Mouse (Mus musculus): ENCODE data around the gene Slc12a7. TPM values are rescaled to one million over a fixed set of nuclear protein-coding genes. Genes with fewer than 3 reads are reported as not detected.

Gene Slc12a7
- polyA plus RNA-seq, 1 experiment from 2014 or later = 19.7 TPM

DNA sequence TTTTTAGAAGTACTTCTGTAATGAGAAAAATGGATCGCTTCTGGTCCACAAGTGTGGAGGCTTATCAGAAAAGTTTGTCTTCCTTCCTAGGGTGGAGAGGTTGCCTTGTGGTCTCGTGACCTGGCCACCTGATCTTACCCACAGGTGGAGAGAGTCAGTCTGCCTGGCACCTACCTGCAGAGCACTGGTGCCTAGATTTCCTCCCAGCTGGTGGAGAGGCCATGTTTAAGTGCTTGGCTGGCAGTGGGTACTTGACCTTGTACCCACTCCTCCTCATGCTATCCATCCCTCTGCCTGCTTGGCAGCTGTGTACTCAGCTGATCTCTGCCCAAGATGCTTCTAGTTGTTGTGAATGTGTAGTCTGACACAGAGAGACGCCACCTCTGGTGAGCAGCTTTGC is 44.7 kb downstream of the Slc12a7 start:
- H3K4me2 ChIP-seq = no peak overlapping the region
- H3K4me1 ChIP-seq (ENCODE audit: insufficient read depth) = no peaks in the 10 kb centered on the region
- 75% methylated on average over 3 of the region's 3 CpGs for WGBS
- H3K4me3 ChIP-seq (ENCODE audit: low read depth, low read length) = no peak overlapping the region
- no peak overlapping the region for H3K27ac ChIP-seq (ENCODE audit: low read depth)
- H3K9ac ChIP-seq = no peak overlapping the region
- no peak for TF ChIP-seq CTCF (IDR thresholded peaks at IDR 0.05; ENCODE audit: low read depth)
- no peaks in the 10 kb centered on the region for H3K27me3 ChIP-seq (ENCODE audit: insufficient read depth, low read length)
- no peak for DNase-seq
- no peaks in the 10 kb centered on the region for H3K36me3 ChIP-seq (ENCODE audit: insufficient read depth)
- no peak for ATAC-seq (ENCODE audit: insufficient read depth)
- H3K9me3 ChIP-seq (ENCODE audit: low read depth, low read length) = no peaks in the 10 kb centered on the region

- no peak for DNase-seq
- peaks cover 20% of the 10 kb centered on the region; the same call in 1 of the 2 replicates for H3K36me3 ChIP-seq (ENCODE audit: insufficient read depth)
- no peak overlapping the region for H3K27ac ChIP-seq (ENCODE audit: low read depth)
- no peak overlapping the region for H3K9ac ChIP-seq
- TF ChIP-seq CTCF (IDR thresholded peaks at IDR 0.05; ENCODE audit: low read depth) = no peak
- H3K4me2 ChIP-seq = no peak overlapping the region
- WGBS = 69% methylated on average over 5 of the region's 5 CpGs
- H3K4me1 ChIP-seq (ENCODE audit: insufficient read depth) = no peaks in the 10 kb centered on the region
- no peak for ATAC-seq (ENCODE audit: insufficient read depth)
- no peak overlapping the region for H3K4me3 ChIP-seq (ENCODE audit: low read depth, low read length)
- no peaks in the 10 kb centered on the region for H3K27me3 ChIP-seq (ENCODE audit: insufficient read depth, low read length)
- no peaks in the 10 kb centered on the region for H3K9me3 ChIP-seq (ENCODE audit: low read depth, low read length)
Measured at GRCm38 (mm10) chr13:73782486-73782885, 49.6 kb downstream of the Slc12a7 start.

GRCm38 (mm10) chr13:73792176-73792575 is 59.3 kb downstream of the Slc12a7 start:
- no peaks in the 10 kb centered on the region for H3K27me3 ChIP-seq (ENCODE audit: insufficient read depth, low read length)
- no peak overlapping the region for H3K9ac ChIP-seq
- peaks cover 59% of the 10 kb centered on the region for H3K36me3 ChIP-seq (ENCODE audit: insufficient read depth)
- H3K9me3 ChIP-seq (ENCODE audit: low read depth, low read length) = no peaks in the 10 kb centered on the region
- TF ChIP-seq CTCF (IDR thresholded peaks at IDR 0.05; ENCODE audit: low read depth) = no peak
- H3K4me2 ChIP-seq = no peak overlapping the region
- ATAC-seq (ENCODE audit: insufficient read depth) = no peak
- H3K4me1 ChIP-seq (ENCODE audit: insufficient read depth) = no peaks in the 10 kb centered on the region
- no peak overlapping the region for H3K27ac ChIP-seq (ENCODE audit: low read depth)
- WGBS = 93% methylated on average over 4 of the region's 4 CpGs
- DNase-seq = no peak
- no peak overlapping the region for H3K4me3 ChIP-seq (ENCODE audit: low read depth, low read length)

GRCm38 (mm10) chr13:73793171-73793570 is 60.3 kb downstream of the Slc12a7 start:
- DNase-seq (no peak), ATAC-seq (ENCODE audit: insufficient read depth) (no peak)
- Histone ChIP-seq H3K36me3 (ENCODE audit: insufficient read depth) (peaks cover 63% of the 10 kb centered on the region), H3K4me2 (no peak overlapping the region), H3K4me3 (ENCODE audit: low read depth, low read length) (no peak overlapping the region), H3K4me1 (ENCODE audit: insufficient read depth) (no peaks in the 10 kb centered on the region), H3K27me3 (ENCODE audit: insufficient read depth, low read length) (no peaks in the 10 kb centered on the region), H3K9ac (no peak overlapping the region), H3K27ac (ENCODE audit: low read depth) (no peak overlapping the region), H3K9me3 (ENCODE audit: low read depth, low read length) (no peaks in the 10 kb centered on the region)
- 77% methylated on average over 5 of the region's 5 CpGs for WGBS
- TF ChIP-seq CTCF (IDR thresholded peaks at IDR 0.05; ENCODE audit: low read depth) = no peak

DNA sequence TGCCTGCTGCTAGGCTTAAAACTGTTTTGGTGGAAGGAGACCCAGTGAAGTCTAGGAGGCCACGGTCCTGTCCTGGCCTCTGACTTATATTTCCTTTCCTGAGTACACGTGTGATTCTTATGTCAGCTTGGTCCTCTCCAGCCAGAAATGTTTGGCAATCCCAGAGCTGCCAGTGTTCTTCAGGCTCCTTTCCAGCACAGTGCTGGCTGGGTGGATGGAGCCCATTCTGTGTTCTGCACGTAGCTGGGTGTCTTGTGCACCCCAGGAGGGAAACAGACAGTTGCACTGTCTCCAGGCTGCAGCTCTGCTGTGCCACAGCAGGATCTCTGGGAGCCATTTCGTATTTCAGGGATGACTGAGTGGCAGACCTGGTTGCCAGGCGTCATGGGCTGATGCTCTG is 66.2 kb downstream of the Slc12a7 start:
- H3K4me3 ChIP-seq (ENCODE audit: low read depth, low read length) = no peak overlapping the region
- no peaks in the 10 kb centered on the region for H3K27me3 ChIP-seq (ENCODE audit: insufficient read depth, low read length)
- no peaks in the 10 kb centered on the region for H3K9me3 ChIP-seq (ENCODE audit: low read depth, low read length)
- H3K4me2 ChIP-seq = no peak overlapping the region
- no peak for ATAC-seq (ENCODE audit: insufficient read depth)
- peaks cover 75% of the 10 kb centered on the region for H3K36me3 ChIP-seq (ENCODE audit: insufficient read depth)
- H3K27ac ChIP-seq (ENCODE audit: low read depth) = no peak overlapping the region
- no peak for DNase-seq
- H3K9ac ChIP-seq = no peak overlapping the region
- TF ChIP-seq CTCF (IDR thresholded peaks at IDR 0.05; ENCODE audit: low read depth) = no peak
- 84% methylated on average over 5 of the region's 5 CpGs for WGBS
- H3K4me1 ChIP-seq (ENCODE audit: insufficient read depth) = no peaks in the 10 kb centered on the region

- H3K4me1 ChIP-seq (ENCODE audit: insufficient read depth) = no peaks in the 10 kb centered on the region
- peak; percentile 77 for ATAC-seq (ENCODE audit: insufficient read depth)
- 72% methylated on average over 8 of the region's 8 CpGs for WGBS
- no peaks in the 10 kb centered on the region for H3K27me3 ChIP-seq (ENCODE audit: insufficient read depth, low read length)
- no peaks in the 10 kb centered on the region for H3K9me3 ChIP-seq (ENCODE audit: low read depth, low read length)
- H3K9ac ChIP-seq = no peak overlapping the region
- no peak overlapping the region for H3K4me3 ChIP-seq (ENCODE audit: low read depth, low read length)
- peak; percentile 46 for DNase-seq
- no peak overlapping the region for H3K4me2 ChIP-seq
- no peak for TF ChIP-seq CTCF (IDR thresholded peaks at IDR 0.05; ENCODE audit: low read depth)
- H3K27ac ChIP-seq (ENCODE audit: low read depth) = peak overlapping the region; percentile 30; the same call in 1 of the 2 replicates
- H3K36me3 ChIP-seq (ENCODE audit: insufficient read depth) = peaks cover 57% of the 10 kb centered on the region
Measured at GRCm38 (mm10) chr13:73803450-73804178, 70.7 kb downstream of the Slc12a7 start.

- Histone ChIP-seq H3K9ac (no peak overlapping the region), H3K9me3 (ENCODE audit: low read depth, low read length) (no peaks in the 10 kb centered on the region), H3K27me3 (ENCODE audit: insufficient read depth, low read length) (no peaks in the 10 kb centered on the region), H3K27ac (ENCODE audit: low read depth) (no peak overlapping the region), H3K36me3 (ENCODE audit: insufficient read depth) (peaks cover 58% of the 10 kb centered on the region), H3K4me1 (ENCODE audit: insufficient read depth) (no peaks in the 10 kb centered on the region), H3K4me2 (no peak overlapping the region), H3K4me3 (ENCODE audit: low read depth, low read length) (no peak overlapping the region)
- ATAC-seq (ENCODE audit: insufficient read depth) (no peak), DNase-seq (no peak)
- TF ChIP-seq CTCF (IDR thresholded peaks at IDR 0.05; ENCODE audit: low read depth) = no peak
- 91% methylated on average over 5 of the region's 5 CpGs for WGBS
Measured at GRCm38 (mm10) chr13:73804914-73805313, 72.0 kb downstream of the Slc12a7 start.
